Mouse (Mus musculus): ENCODE measurements at regions not wholly inside any gene's neighbourhood (a gene's known extent, or its start where the extent isn't known, plus 50 kb on each side); places are given as distances from the start of the nearest gene placed in this dataset.

GRCm38 (mm10) chr12:110185399-110185798 lies 93.5 kb upstream of the Dio3 start:
- DNase-seq (ENCODE audit: low read depth), result no peak

- DNase-seq (ENCODE audit: low read depth), result no peak
These were observed 92.5 kb upstream of the Dio3 start for GRCm38 (mm10) chr12:110186381-110186780.

- no peak for DNase-seq (ENCODE audit: low read depth)
These were observed 92.0 kb upstream of the Dio3 start for GRCm38 (mm10) chr12:110186911-110187245.

- DNase-seq (ENCODE audit: low read depth), result no peak
These were observed 91.4 kb upstream of the Dio3 start for GRCm38 (mm10) chr12:110187246-110188135.

- no peak for DNase-seq (ENCODE audit: low read depth)
These were observed 90.7 kb upstream of the Dio3 start for GRCm38 (mm10) chr12:110188136-110188631.

GRCm38 (mm10) chr12:110188641-110189328 lies 90.1 kb upstream of the Dio3 start:
- DNase-seq (ENCODE audit: low read depth), result no peak

- DNase-seq (ENCODE audit: low read depth), result no peak
These were observed 89.6 kb upstream of the Dio3 start for GRCm38 (mm10) chr12:110189329-110189642.

- no peak for DNase-seq (ENCODE audit: low read depth)
These were observed 86.7 kb upstream of the Dio3 start for GRCm38 (mm10) chr12:110192186-110192585.

- DNase-seq (ENCODE audit: low read depth), result no peak
These were observed 81.5 kb upstream of the Dio3 start for GRCm38 (mm10) chr12:110197366-110197765.

- no peak for DNase-seq (ENCODE audit: low read depth)
These were observed 78.4 kb upstream of the Dio3 start for GRCm38 (mm10) chr12:110200471-110200870.

GRCm38 (mm10) chr12:110200887-110201286 lies 78.0 kb upstream of the Dio3 start:
- no peak for DNase-seq (ENCODE audit: low read depth)

- no peak for DNase-seq (ENCODE audit: low read depth)
These were observed 75.4 kb upstream of the Dio3 start for GRCm38 (mm10) chr12:110203271-110204014.

- DNase-seq (ENCODE audit: low read depth), result no peak
These were observed 74.5 kb upstream of the Dio3 start for GRCm38 (mm10) chr12:110204246-110204989.

GRCm38 (mm10) chr12:110206271-110206670 lies 72.6 kb upstream of the Dio3 start:
- DNase-seq (ENCODE audit: low read depth), result no peak

GRCm38 (mm10) chr12:110206812-110207211 lies 72.1 kb upstream of the Dio3 start:
- no peak for DNase-seq (ENCODE audit: low read depth)

GRCm38 (mm10) chr12:110207246-110207852 lies 71.5 kb upstream of the Dio3 start:
- DNase-seq (ENCODE audit: low read depth), result no peak

GRCm38 (mm10) chr12:110212716-110213115 lies 66.2 kb upstream of the Dio3 start:
- DNase-seq (ENCODE audit: low read depth), result no peak

- no peak for DNase-seq (ENCODE audit: low read depth)
These were observed 64.0 kb upstream of the Dio3 start for GRCm38 (mm10) chr12:110214833-110215232.

GRCm38 (mm10) chr12:110215311-110215710 lies 63.6 kb upstream of the Dio3 start:
- DNase-seq (ENCODE audit: low read depth), result no peak

- no peak for DNase-seq (ENCODE audit: low read depth)
These were observed 59.1 kb upstream of the Dio3 start for GRCm38 (mm10) chr12:110219750-110220149.

- DNase-seq (ENCODE audit: low read depth), result no peak
These were observed 58.4 kb upstream of the Dio3 start for GRCm38 (mm10) chr12:110220516-110220915.
